ENCODE assay signal across 16 mouse cellular contexts in the genomic region with DNA sequence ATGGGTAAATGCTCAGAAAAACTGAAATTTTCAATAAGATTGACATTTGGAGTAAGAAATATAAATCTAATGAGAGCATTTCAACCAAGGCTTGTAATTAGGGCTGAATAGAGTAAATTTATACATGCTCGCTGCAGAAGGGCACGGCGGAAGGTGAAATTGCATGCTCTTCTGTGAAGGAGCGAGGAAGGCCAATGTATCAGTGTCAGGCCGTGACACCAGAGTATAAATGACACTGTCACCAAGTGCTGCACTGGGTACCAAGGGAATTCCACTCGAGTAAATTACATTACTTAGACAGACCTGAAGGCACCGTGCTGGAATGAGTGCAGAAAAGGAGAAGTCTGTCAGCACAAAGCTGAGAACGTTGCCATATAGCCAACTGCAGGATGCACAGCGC.
DNase-seq lines count a peak whose midpoint lies in the region; ATAC-seq and TF ChIP-seq lines count a peak whose summit lies in the region.
"Had no signal": no experiment of that assay in that cellular context is flagged by ENCODE, and none has a peak within 500 bp of the region (broad histone marks: within the 10 kb centered on the region; RNA-seq: fewer than 3 reads in every experiment).

No protein-coding gene starts in this region.

- H3K27ac ChIP-seq in hindbrain, embryonic 10.5 days, result 0 out of 2 replicates have a peak overlapping the region, but pooled peaks have one; percentile 89
- H3K27ac ChIP-seq in hindbrain, postnatal 0 days, result no peak overlapping the region
- H3K27ac ChIP-seq in forebrain, postnatal 0 days (ENCODE audit: low read depth, low read length), result peak overlapping the region; percentile 15; the same call in 1 of the 2 replicates
- peak overlapping the region; percentile 75 for H3K27ac ChIP-seq in hindbrain, embryonic 14.5 days
- H3K27ac ChIP-seq in neural tube, embryonic 12.5 days, result peak overlapping the region; percentile 46; the same call in 1 of the 2 replicates
- H3K27ac ChIP-seq: heart, embryonic 10.5 days; limb, embryonic 15.5 days had no signal

- no peak for ATAC-seq in hindbrain, postnatal 0 days
- ATAC-seq in forebrain, postnatal 0 days, result no peak
- ATAC-seq in hindbrain, embryonic 14.5 days (ENCODE audit: low FRiP score), result no peak
- 0 out of 2 replicates have a peak, but pooled peaks have one; percentile 14 for ATAC-seq in neural tube, embryonic 12.5 days (ENCODE audit: low FRiP score, low read depth)
- ATAC-seq: lung, postnatal 0 days had no signal

- no peak overlapping the region for H3K9ac ChIP-seq in hindbrain, postnatal 0 days (replicated peaks; ENCODE audit: low read length)
- no peak overlapping the region for H3K9ac ChIP-seq in forebrain, postnatal 0 days
- peak overlapping the region; percentile 14; the same call in 1 of the 2 replicates for H3K9ac ChIP-seq in hindbrain, embryonic 14.5 days
- H3K9ac ChIP-seq in neural tube, embryonic 12.5 days, result 0 out of 2 replicates have a peak overlapping the region, but pooled peaks have one; percentile 5
- H3K9ac ChIP-seq: limb, embryonic 15.5 days had no signal

- no peak for DNase-seq in hindbrain, embryonic 10.5 days (ENCODE audit: low spot score)
- no peak for DNase-seq in hindbrain, postnatal 0 days (ENCODE audit: low spot score)
- DNase-seq in forebrain, postnatal 0 days, result no peak
- DNase-seq in hindbrain, embryonic 14.5 days (ENCODE audit: low spot score), result peak; percentile 36
- DNase-seq in thymus, postnatal 25 days, result no peak
- no peak for DNase-seq in urinary bladder, postnatal 14 days (ENCODE audit: low spot score)
- DNase-seq: adrenal gland, adult 2 months; cerebellum, adult 9-10 months; gastrocnemius, postnatal 36 days; kidney, adult 8-10 months; kidney, postnatal 14 days; thymus, postnatal 14 days had no signal

- H3K36me3 ChIP-seq in hindbrain, embryonic 10.5 days, result no peaks in the 10 kb centered on the region
- no peaks in the 10 kb centered on the region for H3K36me3 ChIP-seq in hindbrain, postnatal 0 days (ENCODE audit: insufficient read depth, low read length)
- H3K36me3 ChIP-seq in forebrain, postnatal 0 days (ENCODE audit: insufficient read depth), result no peaks in the 10 kb centered on the region
- H3K36me3 ChIP-seq in hindbrain, embryonic 14.5 days (replicated peaks; ENCODE audit: control insufficient read depth, insufficient read depth), result no peaks in the 10 kb centered on the region
- H3K36me3 ChIP-seq in neural tube, embryonic 12.5 days, result no peaks in the 10 kb centered on the region
- H3K36me3 ChIP-seq: heart, embryonic 10.5 days; limb, embryonic 15.5 days had no signal

- H3K9me3 ChIP-seq in hindbrain, embryonic 10.5 days, result no peaks in the 10 kb centered on the region
- H3K9me3 ChIP-seq in hindbrain, postnatal 0 days (ENCODE audit: low read length), result no peaks in the 10 kb centered on the region
- H3K9me3 ChIP-seq in forebrain, postnatal 0 days (ENCODE audit: low read length), result no peaks in the 10 kb centered on the region
- no peaks in the 10 kb centered on the region for H3K9me3 ChIP-seq in hindbrain, embryonic 14.5 days (ENCODE audit: control insufficient read depth, low read length)
- no peaks in the 10 kb centered on the region for H3K9me3 ChIP-seq in neural tube, embryonic 12.5 days
- H3K9me3 ChIP-seq: heart, embryonic 10.5 days; limb, embryonic 15.5 days had no signal

- TF ChIP-seq CTCF in hindbrain, postnatal 0 days (IDR thresholded peaks at IDR 0.05; ENCODE audit: low read depth), result no peak
- TF ChIP-seq CTCF in forebrain, postnatal 0 days (IDR thresholded peaks at IDR 0.05; ENCODE audit: low read depth), result no peak

- 70% methylated on average over 9 of the region's 9 CpGs for WGBS in hindbrain, embryonic 10.5 days
- 56% methylated on average over 9 of the region's 9 CpGs for WGBS in hindbrain, postnatal 0 days
- WGBS in forebrain, postnatal 0 days, result 46% methylated on average over 9 of the region's 9 CpGs
- 40% methylated on average over 9 of the region's 9 CpGs for WGBS in hindbrain, embryonic 14.5 days
- WGBS in neural tube, embryonic 12.5 days, result 46% methylated on average over 9 of the region's 9 CpGs

- no peak overlapping the region for H3K4me3 ChIP-seq in hindbrain, embryonic 10.5 days
- H3K4me3 ChIP-seq in hindbrain, postnatal 0 days (ENCODE audit: low read length), result no peak overlapping the region
- no peak overlapping the region for H3K4me3 ChIP-seq in forebrain, postnatal 0 days (ENCODE audit: low read depth, low read length)
- no peak overlapping the region for H3K4me3 ChIP-seq in hindbrain, embryonic 14.5 days (replicated peaks; ENCODE audit: low read length)
- no peak overlapping the region for H3K4me3 ChIP-seq in neural tube, embryonic 12.5 days
- H3K4me3 ChIP-seq: heart, embryonic 10.5 days; limb, embryonic 15.5 days had no signal

- peaks cover 59% of the 10 kb centered on the region for H3K4me1 ChIP-seq in hindbrain, embryonic 10.5 days (replicated peaks)
- H3K4me1 ChIP-seq in hindbrain, postnatal 0 days (ENCODE audit: insufficient read depth, low read length), result peaks cover 23% of the 10 kb centered on the region
- peaks cover 26% of the 10 kb centered on the region for H3K4me1 ChIP-seq in forebrain, postnatal 0 days (ENCODE audit: insufficient read depth)
- peaks cover 71% of the 10 kb centered on the region for H3K4me1 ChIP-seq in hindbrain, embryonic 14.5 days (replicated peaks; ENCODE audit: control insufficient read depth, insufficient read depth, low read length)
- peaks cover 70% of the 10 kb centered on the region for H3K4me1 ChIP-seq in neural tube, embryonic 12.5 days

- H3K4me2 ChIP-seq in hindbrain, postnatal 0 days (ENCODE audit: low read depth, low read length), result no peak overlapping the region
- H3K4me2 ChIP-seq in forebrain, postnatal 0 days (ENCODE audit: low read depth), result no peak overlapping the region
- H3K4me2 ChIP-seq in hindbrain, embryonic 14.5 days (replicated peaks), result no peak overlapping the region
- H3K4me2 ChIP-seq in neural tube, embryonic 12.5 days (replicated peaks), result no peak overlapping the region
- H3K4me2 ChIP-seq: limb, embryonic 15.5 days had no signal

- no peaks in the 10 kb centered on the region for H3K27me3 ChIP-seq in hindbrain, embryonic 10.5 days (ENCODE audit: insufficient read depth, poor library complexity, severe bottlenecking)
- H3K27me3 ChIP-seq in hindbrain, postnatal 0 days (ENCODE audit: insufficient read depth, low read length), result no peaks in the 10 kb centered on the region
- H3K27me3 ChIP-seq in forebrain, postnatal 0 days (ENCODE audit: insufficient read depth, low read length), result no peaks in the 10 kb centered on the region
- no peaks in the 10 kb centered on the region for H3K27me3 ChIP-seq in hindbrain, embryonic 14.5 days (ENCODE audit: control insufficient read depth, insufficient read depth, low read length)
- H3K27me3 ChIP-seq in neural tube, embryonic 12.5 days (replicated peaks), result no peaks in the 10 kb centered on the region
- H3K27me3 ChIP-seq: limb, embryonic 15.5 days had no signal

Comparison
In these comparisons a context has a peak if more than half of its experiments do, and no peak if none do; other contexts are left out.
1. H3K9ac ChIP-seq: peak in hindbrain, embryonic 14.5 days (single experiment) and neural tube, embryonic 12.5 days (single experiment); none in hindbrain, postnatal 0 days (single experiment) and forebrain, postnatal 0 days (single experiment).